Mouse (Mus musculus): ENCODE results near the gene Baiap2l1.

- TF ChIP-seq CTCF (IDR thresholded peaks at IDR 0.05; ENCODE audit: extremely low read depth, insufficient read depth, low read length), result no peak
- no peak for TF ChIP-seq POLR2A (IDR thresholded peaks at IDR 0.05; ENCODE audit: extremely low read depth, insufficient read depth, low read length)
Observed at GRCm38 (mm10) chr5:144218061-144218460, 139.9 kb downstream of the Baiap2l1 start.
